Comparison of ENCODE assay signal across 29 mouse cellular contexts in the genomic region with DNA sequence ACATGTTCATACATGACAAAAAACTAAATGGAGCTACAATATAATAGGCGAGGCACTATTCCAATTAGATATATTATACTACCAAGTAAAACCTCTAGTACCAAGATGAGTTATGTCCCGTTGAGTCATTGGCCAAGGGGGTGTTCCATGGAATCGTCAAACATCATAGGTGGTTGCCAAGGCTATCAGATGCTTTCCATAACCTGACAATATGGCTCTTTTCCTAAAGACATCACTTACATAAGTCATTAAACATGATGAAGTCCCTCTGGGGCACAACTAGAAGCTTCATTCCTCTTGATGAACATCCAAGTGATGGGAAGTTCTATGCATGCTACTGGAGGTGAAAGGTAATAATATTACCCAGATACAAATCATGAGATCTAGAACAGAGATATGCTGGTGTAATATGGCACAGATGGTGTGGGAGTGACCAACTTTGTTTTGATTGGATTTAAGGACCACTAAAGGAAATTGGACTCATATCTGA.
"Had no signal": no experiment of that assay in that cellular context is flagged by ENCODE, and none has a peak within 500 bp of the region (broad histone marks: within the 10 kb centered on the region; RNA-seq: fewer than 3 reads in every experiment).

No protein-coding gene starts in this region.

- H3K27me3 ChIP-seq: embryonic facial prominence, embryonic 12.5 days; embryonic facial prominence, embryonic 13.5 days; embryonic facial prominence, embryonic 15.5 days; forebrain, embryonic 12.5 days; forebrain, embryonic 13.5 days; forebrain, embryonic 15.5 days had no signal

- H3K36me3 ChIP-seq: embryonic facial prominence, embryonic 10.5 days; embryonic facial prominence, embryonic 12.5 days; embryonic facial prominence, embryonic 13.5 days; embryonic facial prominence, embryonic 15.5 days; forebrain, embryonic 10.5 days; forebrain, embryonic 12.5 days; forebrain, embryonic 15.5 days had no signal

- H3K4me3 ChIP-seq: embryonic facial prominence, embryonic 10.5 days; embryonic facial prominence, embryonic 12.5 days; embryonic facial prominence, embryonic 13.5 days; embryonic facial prominence, embryonic 15.5 days; erythroblast, embryonic 14.5 days; forebrain, embryonic 10.5 days; forebrain, embryonic 12.5 days; forebrain, embryonic 13.5 days; forebrain, embryonic 15.5 days; gastrocnemius, adult 2 months; heart, adult 2 months had no signal

- DNase-seq: cerebellum, adult 2 months; cerebellum, adult 8-10 months; cerebellum, adult 9-10 months; cerebellum, adult 9-11 months; cerebellum, postnatal 10 days; cerebellum, postnatal 14 days; cerebellum, postnatal 25 days; cerebellum, postnatal 36 days; embryo, embryonic 11 days; forebrain, postnatal 0 days; gastrocnemius, adult 2 months; gastrocnemius, postnatal 10 days; gastrocnemius, postnatal 14 days; gastrocnemius, postnatal 25 days; gastrocnemius, postnatal 36 days; heart, adult 11 months; heart, adult 18-20 months; heart, adult 2 months had no signal

- H3K4me1 ChIP-seq: embryonic facial prominence, embryonic 10.5 days; embryonic facial prominence, embryonic 12.5 days; embryonic facial prominence, embryonic 13.5 days; embryonic facial prominence, embryonic 15.5 days; forebrain, embryonic 10.5 days; forebrain, embryonic 12.5 days; forebrain, embryonic 13.5 days; forebrain, embryonic 15.5 days had no signal

- H3K4me2 ChIP-seq: embryonic facial prominence, embryonic 12.5 days; embryonic facial prominence, embryonic 13.5 days; embryonic facial prominence, embryonic 15.5 days; forebrain, embryonic 12.5 days; forebrain, embryonic 13.5 days; forebrain, embryonic 15.5 days had no signal

- H3K27ac ChIP-seq: embryonic facial prominence, embryonic 10.5 days; embryonic facial prominence, embryonic 12.5 days; embryonic facial prominence, embryonic 13.5 days; embryonic facial prominence, embryonic 15.5 days; forebrain, embryonic 10.5 days; forebrain, embryonic 12.5 days; forebrain, embryonic 13.5 days; forebrain, embryonic 15.5 days; gastrocnemius, adult 2 months; heart, adult 2 months had no signal

- ATAC-seq: forebrain, embryonic 13.5 days; forebrain, embryonic 14.5 days; forebrain, embryonic 15.5 days; forebrain, embryonic 16.5 days; forebrain, postnatal 0 days had no signal

- H3K9ac ChIP-seq: embryonic facial prominence, embryonic 12.5 days; embryonic facial prominence, embryonic 13.5 days; embryonic facial prominence, embryonic 15.5 days; forebrain, embryonic 12.5 days; forebrain, embryonic 13.5 days; forebrain, embryonic 15.5 days; forebrain, postnatal 0 days had no signal

- H3K9me3 ChIP-seq: embryonic facial prominence, embryonic 10.5 days; embryonic facial prominence, embryonic 12.5 days; embryonic facial prominence, embryonic 13.5 days; embryonic facial prominence, embryonic 15.5 days; forebrain, embryonic 10.5 days; forebrain, embryonic 12.5 days; forebrain, embryonic 13.5 days; forebrain, embryonic 15.5 days had no signal
